Comparison of ENCODE assay signal across 11 mouse cellular contexts in the genomic region with DNA sequence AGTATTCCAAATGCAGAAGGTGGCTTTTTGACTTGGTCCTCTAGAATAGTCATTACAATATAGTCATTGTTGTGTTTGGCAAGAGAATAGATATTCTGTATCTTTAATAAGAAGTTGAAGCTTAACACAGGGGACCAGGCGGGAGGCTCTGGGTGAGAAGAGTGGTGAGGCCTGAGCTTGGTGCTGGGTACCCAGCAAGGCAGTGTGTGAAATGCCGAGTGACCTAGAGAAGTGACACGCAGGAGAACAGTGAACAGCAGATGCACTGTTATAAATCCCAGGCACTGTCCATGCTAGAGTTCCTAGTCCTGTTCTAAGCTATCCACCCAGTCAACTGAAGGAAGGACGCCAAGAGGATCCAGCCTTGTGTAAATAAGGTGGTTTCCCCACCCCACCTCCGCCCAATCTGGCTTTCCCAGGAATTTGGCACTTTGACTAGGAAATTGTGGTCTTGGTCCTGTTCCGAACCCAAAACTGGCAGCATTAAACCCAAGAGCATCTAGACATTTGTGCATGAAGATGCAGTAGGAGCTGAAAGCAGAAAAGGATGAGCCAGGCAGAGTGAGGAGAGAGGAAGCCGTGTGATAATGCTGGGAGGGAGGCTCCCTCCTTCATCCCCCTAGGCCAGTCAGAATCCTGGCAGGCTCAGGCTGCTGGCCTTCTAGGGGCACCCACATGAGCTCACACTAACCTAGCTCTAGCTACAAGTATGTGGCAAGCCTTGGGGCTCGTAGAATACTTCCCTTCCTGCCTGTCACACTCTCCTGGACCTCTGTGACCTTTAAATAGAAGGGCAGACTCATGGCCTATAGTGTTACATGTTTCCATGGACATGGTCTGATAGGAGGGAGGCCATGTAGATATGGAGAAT. TPM values are rescaled to one million over a fixed set of nuclear protein-coding genes. Genes with fewer than 3 reads are reported as not detected.
DNase-seq lines count a peak whose midpoint lies in the region; ATAC-seq and TF ChIP-seq lines count a peak whose summit lies in the region.
"Had no signal": no experiment of that assay in that cellular context is flagged by ENCODE, and none has a peak within 500 bp of the region (broad histone marks: within the 10 kb centered on the region; RNA-seq: fewer than 3 reads in every experiment).

No protein-coding gene starts in this region.

- no peaks in the 10 kb centered on the region for H3K9me3 ChIP-seq in hindbrain, postnatal 0 days (ENCODE audit: low read length)
- H3K9me3 ChIP-seq: neural tube, embryonic 12.5 days had no signal

- H3K27me3 ChIP-seq in hindbrain, postnatal 0 days (ENCODE audit: insufficient read depth, low read length): no peaks in the 10 kb centered on the region
- H3K27me3 ChIP-seq: neural tube, embryonic 12.5 days; Patski had no signal

- H3K27ac ChIP-seq in hindbrain, postnatal 0 days: no peak overlapping the region
- H3K27ac ChIP-seq: neural tube, embryonic 12.5 days had no signal

- no peak for ATAC-seq in hindbrain, postnatal 0 days
- ATAC-seq: Patski had no signal

- no peak overlapping the region for H3K9ac ChIP-seq in hindbrain, postnatal 0 days (replicated peaks; ENCODE audit: low read length)
- H3K9ac ChIP-seq: neural tube, embryonic 12.5 days had no signal

- H3K4me3 ChIP-seq in hindbrain, postnatal 0 days (ENCODE audit: low read length): no peak overlapping the region
- H3K4me3 ChIP-seq: neural tube, embryonic 12.5 days had no signal

- no peak for TF ChIP-seq CTCF in hindbrain, postnatal 0 days (IDR thresholded peaks at IDR 0.05; ENCODE audit: low read depth)

- no peaks in the 10 kb centered on the region for H3K4me1 ChIP-seq in hindbrain, postnatal 0 days (ENCODE audit: insufficient read depth, low read length)

- DNase-seq in lung, postnatal 10 days: peak; percentile 42
- no peak for DNase-seq in lung, postnatal 14 days
- DNase-seq in cerebellum, postnatal 10 days: peak; percentile 87 to 89
- DNase-seq in layer of hippocampus, adult 9-10 months (ENCODE audit: low spot score): peak; percentile 72
- DNase-seq in right cerebral cortex, postnatal 25 days: peak; percentile 83
- DNase-seq in adipocyte (ENCODE audit: low spot score): no peak
- DNase-seq in hindbrain, postnatal 0 days (ENCODE audit: low spot score): no peak
- DNase-seq: gastrocnemius, postnatal 25 days; kidney, adult 2 months had no signal

- no peaks in the 10 kb centered on the region for H3K36me3 ChIP-seq in hindbrain, postnatal 0 days (ENCODE audit: insufficient read depth, low read length)
- H3K36me3 ChIP-seq: neural tube, embryonic 12.5 days had no signal

- WGBS in hindbrain, postnatal 0 days: 77% methylated on average over 8 of the region's 8 CpGs

- H3K4me2 ChIP-seq in hindbrain, postnatal 0 days (ENCODE audit: low read depth, low read length): no peak overlapping the region
- H3K4me2 ChIP-seq: neural tube, embryonic 12.5 days had no signal

RNA-seq across cellular contexts. Expression of a gene that starts 55.5 kb away (rescaled TPM):
- total RNA-seq in hindbrain, postnatal 0 days (2014; rRNA removed): 16.9 and 20.6 TPM in 2 replicates
- 4.5 and 4.6 TPM in 2 replicates for polyA plus RNA-seq in hindbrain, postnatal 0 days (2015; fragmentation: Nextera tagmentation; extraction: Ambion mirVana)

Comparison
In these comparisons a context has a peak if more than half of its experiments do, and no peak if none do; other contexts are left out.
1. DNase-seq: peak in lung, postnatal 10 days (single experiment), cerebellum, postnatal 10 days (2 of 2), layer of hippocampus, adult 9-10 months (single experiment) and right cerebral cortex, postnatal 25 days (single experiment); none in lung, postnatal 14 days (single experiment), adipocyte (single experiment) and hindbrain, postnatal 0 days (single experiment).